Mouse (Mus musculus): ENCODE data around the gene Ccdc122. TPM values are rescaled to one million over a fixed set of nuclear protein-coding genes. Genes with fewer than 3 reads are reported as not detected.
"Not testable (repeated sequence)": the region's sequence is repeated elsewhere in the genome, so short reads cannot be mapped to it uniquely, and the experiment has no call there.

Ccdc122 gene
- total RNA-seq (2014; rRNA removed): 1.7 and 3.5 TPM in 2 replicates
- polyA plus RNA-seq (2015; fragmentation: Nextera tagmentation; extraction: Ambion mirVana): 2.6 and 2.8 TPM in 2 replicates

- peak within 1 kb of the TSS; percentile 77 for H3K4me2 ChIP-seq (ENCODE audit: low read depth, low read length)
- no peaks in the 10 kb centered on the region for H3K36me3 ChIP-seq (ENCODE audit: insufficient read depth, low read length)
Observed at GRCm38 (mm10) chr14:77036226-77037046, at the start of gene Ccdc122, which contains the start of gene Lacc1. Gene Ccdc122 (plus strand): TSS chr14:77036772. Gene Lacc1 (minus strand): TSS chr14:77036904.

DNA sequence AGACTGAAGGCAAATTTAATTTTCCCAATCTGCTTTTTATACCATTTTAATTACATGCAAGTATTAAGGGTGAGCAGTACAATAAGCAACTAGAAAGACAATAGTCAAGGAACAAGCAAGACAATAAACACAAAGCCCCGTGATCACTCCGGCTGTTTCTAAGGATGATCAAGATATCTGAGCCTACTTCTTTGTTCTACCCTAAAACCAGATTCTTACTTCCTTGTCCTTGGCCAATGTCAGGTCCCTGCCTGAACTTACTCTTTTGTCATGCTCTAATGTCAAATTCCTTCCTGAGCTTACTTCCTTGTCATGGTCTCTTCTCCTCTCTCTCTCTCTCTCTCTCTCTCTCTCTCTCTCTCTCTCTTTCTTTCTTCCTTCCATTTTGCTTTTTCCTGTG is 46.2 kb upstream of the Ccdc122 start:
- H3K9ac ChIP-seq (replicated peaks; ENCODE audit: low read length); H3K27me3 ChIP-seq (ENCODE audit: insufficient read depth, low read length); H3K27ac ChIP-seq; H3K4me1 ChIP-seq (ENCODE audit: insufficient read depth, low read length); H3K9me3 ChIP-seq (ENCODE audit: low read length); H3K36me3 ChIP-seq (ENCODE audit: insufficient read depth, low read length); DNase-seq (ENCODE audit: low spot score); H3K4me2 ChIP-seq (ENCODE audit: low read depth, low read length); H3K4me3 ChIP-seq (ENCODE audit: low read length); ATAC-seq: not testable (repeated sequence)
- 86% methylated on average over 2 of the region's 2 CpGs for WGBS

More at GRCm38 (mm10) chr14:77036226-77037046, at the start of gene Ccdc122, which contains the start of gene Lacc1:
- no peaks in the 10 kb centered on the region for H3K9me3 ChIP-seq (ENCODE audit: low read length)
- H3K27me3 ChIP-seq (ENCODE audit: insufficient read depth, low read length): no peaks in the 10 kb centered on the region
- H3K4me1 ChIP-seq (ENCODE audit: insufficient read depth, low read length): no peaks in the 10 kb centered on the region
- ATAC-seq (peak; percentile 83), DNase-seq (ENCODE audit: low spot score) (peak; percentile 71)
- H3K9ac ChIP-seq (replicated peaks; ENCODE audit: low read length): peak within 1 kb of the TSS; percentile 59
- peak within 1 kb of the TSS; percentile 58 for H3K4me3 ChIP-seq (ENCODE audit: low read length)
- no peak within 1 kb of the TSS for H3K27ac ChIP-seq
- peak; percentile 43 for TF ChIP-seq CTCF (IDR thresholded peaks at IDR 0.05; ENCODE audit: low read depth)
- WGBS: 1% methylated on average over 70 of the region's 86 CpGs

- no peak overlapping the region for H3K4me3 ChIP-seq (ENCODE audit: low read length)
- H3K36me3 ChIP-seq (ENCODE audit: insufficient read depth, low read length): no peaks in the 10 kb centered on the region
- peak; percentile 14 for DNase-seq (ENCODE audit: low spot score)
- ATAC-seq: no peak
- no peaks in the 10 kb centered on the region for H3K27me3 ChIP-seq (ENCODE audit: insufficient read depth, low read length)
- no peaks in the 10 kb centered on the region; the same call in 1 of the 2 replicates for H3K4me1 ChIP-seq (ENCODE audit: insufficient read depth, low read length)
- WGBS: 51% methylated on average over 8 of the region's 8 CpGs
- no peak overlapping the region for H3K27ac ChIP-seq
- H3K4me2 ChIP-seq (ENCODE audit: low read depth, low read length): no peak overlapping the region
- no peak overlapping the region for H3K9ac ChIP-seq (replicated peaks; ENCODE audit: low read length)
- no peak for TF ChIP-seq CTCF (IDR thresholded peaks at IDR 0.05; ENCODE audit: low read depth)
- no peaks in the 10 kb centered on the region for H3K9me3 ChIP-seq (ENCODE audit: low read length)
Observed at GRCm38 (mm10) chr14:77004740-77005139, 31.8 kb upstream of the Ccdc122 start.

GRCm38 (mm10) chr14:77005566-77005965 is 31.0 kb upstream of the Ccdc122 start:
- H3K4me1 ChIP-seq (ENCODE audit: insufficient read depth, low read length): no peaks in the 10 kb centered on the region; the same call in 1 of the 2 replicates
- 61% methylated on average over 5 of the region's 5 CpGs for WGBS
- H3K4me3 ChIP-seq (ENCODE audit: low read length): no peak overlapping the region
- ATAC-seq: no peak
- no peaks in the 10 kb centered on the region for H3K36me3 ChIP-seq (ENCODE audit: insufficient read depth, low read length)
- no peak for DNase-seq (ENCODE audit: low spot score)
- TF ChIP-seq CTCF (IDR thresholded peaks at IDR 0.05; ENCODE audit: low read depth): no peak
- H3K27ac ChIP-seq: no peak overlapping the region
- H3K9me3 ChIP-seq (ENCODE audit: low read length): no peaks in the 10 kb centered on the region
- no peak overlapping the region for H3K9ac ChIP-seq (replicated peaks; ENCODE audit: low read length)
- H3K4me2 ChIP-seq (ENCODE audit: low read depth, low read length): no peak overlapping the region
- no peaks in the 10 kb centered on the region for H3K27me3 ChIP-seq (ENCODE audit: insufficient read depth, low read length)

GRCm38 (mm10) chr14:77008238-77008637 is 28.3 kb upstream of the Ccdc122 start:
- peak; percentile 91 for DNase-seq (ENCODE audit: low spot score)
- ATAC-seq: peak; percentile 82
- H3K27me3 ChIP-seq (ENCODE audit: insufficient read depth, low read length): no peaks in the 10 kb centered on the region
- TF ChIP-seq CTCF (IDR thresholded peaks at IDR 0.05; ENCODE audit: low read depth): peak; percentile 86
- no peaks in the 10 kb centered on the region for H3K36me3 ChIP-seq (ENCODE audit: insufficient read depth, low read length)
- H3K9ac ChIP-seq (replicated peaks; ENCODE audit: low read length): no peak overlapping the region
- no peaks in the 10 kb centered on the region for H3K9me3 ChIP-seq (ENCODE audit: low read length)
- no peak overlapping the region for H3K27ac ChIP-seq
- H3K4me3 ChIP-seq (ENCODE audit: low read length): no peak overlapping the region
- H3K4me2 ChIP-seq (ENCODE audit: low read depth, low read length): no peak overlapping the region
- 16% methylated on average over 3 of the region's 3 CpGs for WGBS
- no peaks in the 10 kb centered on the region; the same call in 1 of the 2 replicates for H3K4me1 ChIP-seq (ENCODE audit: insufficient read depth, low read length)

- peak; percentile 80 for ATAC-seq
- H3K9me3 ChIP-seq (ENCODE audit: low read length): no peaks in the 10 kb centered on the region
Observed at GRCm38 (mm10) chr14:77011804-77012203, 24.8 kb upstream of the Ccdc122 start.

GRCm38 (mm10) chr14:77016783-77017182 is 19.8 kb upstream of the Ccdc122 start:
- H3K4me2 ChIP-seq (ENCODE audit: low read depth, low read length); H3K27ac ChIP-seq; H3K9ac ChIP-seq (replicated peaks; ENCODE audit: low read length); H3K4me3 ChIP-seq (ENCODE audit: low read length); ATAC-seq; H3K9me3 ChIP-seq (ENCODE audit: low read length); DNase-seq (ENCODE audit: low spot score); H3K36me3 ChIP-seq (ENCODE audit: insufficient read depth, low read length); H3K4me1 ChIP-seq (ENCODE audit: insufficient read depth, low read length); H3K27me3 ChIP-seq (ENCODE audit: insufficient read depth, low read length): not testable (repeated sequence)
- WGBS: 71% methylated on average over 12 of the region's 12 CpGs

More at GRCm38 (mm10) chr14:77011804-77012203, 24.8 kb upstream of the Ccdc122 start:
- 4% methylated on average over 3 of the region's 3 CpGs for WGBS
- no peak overlapping the region for H3K4me2 ChIP-seq (ENCODE audit: low read depth, low read length)
- no peaks in the 10 kb centered on the region for H3K4me1 ChIP-seq (ENCODE audit: insufficient read depth, low read length)
- no peak overlapping the region for H3K9ac ChIP-seq (replicated peaks; ENCODE audit: low read length)
- peak; percentile 91 for TF ChIP-seq CTCF (IDR thresholded peaks at IDR 0.05; ENCODE audit: low read depth)
- peak; percentile 89 for DNase-seq (ENCODE audit: low spot score)
- H3K36me3 ChIP-seq (ENCODE audit: insufficient read depth, low read length): no peaks in the 10 kb centered on the region
- no peak overlapping the region for H3K27ac ChIP-seq
- no peaks in the 10 kb centered on the region for H3K27me3 ChIP-seq (ENCODE audit: insufficient read depth, low read length)
- H3K4me3 ChIP-seq (ENCODE audit: low read length): no peak overlapping the region

Measured in hindbrain, postnatal 0 days (tissue).